Mouse (Mus musculus): ENCODE data around the gene Ak6.

The Ak6 gene

GRCm38 (mm10) chr13:100669291-100670022, 18.7 kb downstream of the Ak6 start, which contains the start of gene Ccdc125:
Gene Ccdc125, plus strand, starts transcription at chr13:100669717.
- DNase-seq = peak; percentile 12 to 30

GRCm38 (mm10) chr13:100670181-100670741, 19.5 kb downstream of the Ak6 start:
- no peak for DNase-seq

DNA sequence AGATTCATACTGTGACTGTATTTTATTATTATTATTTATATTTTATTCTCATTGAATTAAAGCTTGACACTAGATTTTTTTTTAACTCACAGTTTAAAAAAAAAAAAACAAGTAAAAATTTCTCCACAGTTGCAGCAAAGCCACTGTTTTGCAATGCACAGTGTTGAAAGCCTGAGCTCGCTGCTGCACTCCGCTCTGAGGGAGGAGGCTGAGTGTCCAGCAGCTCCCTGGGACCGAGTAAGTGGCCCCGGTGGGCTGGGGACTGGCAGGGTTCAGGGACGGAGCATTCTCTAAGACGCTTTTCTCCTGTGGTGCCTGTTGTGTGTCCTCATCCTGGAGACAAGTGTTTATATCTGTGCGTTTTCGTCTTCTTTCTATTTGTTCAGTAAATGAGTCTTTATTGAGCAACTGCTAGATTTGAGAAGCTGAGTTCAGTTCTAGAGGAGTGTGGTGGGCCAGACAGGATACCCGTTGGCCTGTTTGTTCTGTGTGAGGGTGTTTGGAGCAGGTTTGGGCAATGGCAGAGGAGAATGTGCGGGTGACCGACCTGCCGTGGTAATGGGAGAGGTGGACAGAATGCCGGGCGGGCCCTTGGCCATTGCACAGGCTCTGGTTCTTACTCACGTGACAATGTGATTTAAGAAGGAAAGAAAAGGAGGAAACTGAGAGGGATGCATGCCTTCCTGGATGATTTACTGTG, 25.3 kb downstream of the Ak6 start:
- no peak for DNase-seq

GRCm38 (mm10) chr13:100681615-100682014, 30.8 kb downstream of the Ak6 start:
- DNase-seq = no peak

DNA sequence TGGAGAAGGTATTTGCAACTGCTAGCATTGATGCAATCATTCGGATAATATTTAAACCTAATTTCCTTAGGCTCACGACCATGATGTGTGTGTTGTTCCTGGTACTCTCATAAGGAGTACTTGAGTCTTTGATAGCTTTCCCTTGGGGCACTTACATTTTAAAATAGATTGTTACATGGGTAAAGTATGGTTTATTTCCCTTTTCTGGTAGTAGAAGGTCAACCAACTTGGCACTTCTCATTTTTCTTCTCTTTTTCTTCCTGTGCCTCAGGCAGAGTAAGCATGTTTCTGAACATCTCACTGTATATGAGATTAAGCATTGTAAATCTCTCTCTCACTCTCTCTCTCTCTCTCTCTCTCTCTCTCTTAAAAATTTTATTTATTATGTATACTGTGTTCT, 32.1 kb downstream of the Ak6 start:
- DNase-seq = no peak

- DNase-seq = no peak
Observed at GRCm38 (mm10) chr13:100684355-100684754, 33.6 kb downstream of the Ak6 start.

DNA sequence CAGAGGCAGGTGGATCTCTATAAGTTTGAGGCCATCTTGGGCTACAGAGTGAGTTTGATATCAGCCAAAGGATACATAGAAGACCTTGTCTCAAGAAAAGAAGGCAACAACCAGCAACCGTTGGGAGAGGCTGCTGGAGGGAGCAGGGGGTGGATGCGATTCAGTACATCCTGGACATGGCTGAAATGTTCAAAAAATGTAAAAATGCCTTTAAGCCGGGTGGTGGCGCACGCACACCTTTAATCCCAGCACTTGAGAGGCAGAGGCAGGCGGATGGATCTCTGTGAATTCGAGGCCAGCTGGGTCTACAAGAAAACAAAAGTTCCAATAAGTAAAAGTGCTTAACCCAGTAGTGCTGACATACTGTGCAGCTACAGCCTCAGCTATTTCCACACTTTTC, 36.7 kb downstream of the Ak6 start:
- no peak for DNase-seq

- no peak for DNase-seq
Observed at GRCm38 (mm10) chr13:100697541-100697940, 46.8 kb downstream of the Ak6 start.

- DNase-seq = no peak
Observed at GRCm38 (mm10) chr13:100698866-100699265, 48.1 kb downstream of the Ak6 start.

DNA sequence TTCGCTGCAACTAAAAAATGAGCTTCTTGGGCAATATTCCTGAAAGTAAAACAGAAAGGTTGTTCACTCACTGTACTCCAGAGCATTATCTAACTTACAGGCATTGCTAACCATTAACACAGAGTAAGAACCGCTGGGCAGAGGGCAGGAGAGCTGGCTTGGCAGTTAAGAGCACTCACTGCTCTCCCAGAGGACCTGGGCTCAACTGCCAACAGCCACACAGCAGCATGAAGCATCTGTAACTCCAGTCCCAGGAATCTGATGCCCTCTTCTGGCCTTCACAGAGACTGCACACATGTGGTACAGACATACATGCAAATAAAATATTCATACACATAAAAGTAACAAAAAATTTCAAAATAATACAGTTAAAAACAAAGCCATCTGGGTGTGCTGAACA, 52.7 kb downstream of the Ak6 start:
- no peak for DNase-seq

- no peak for DNase-seq
Observed at GRCm38 (mm10) chr13:100706206-100706605, 55.4 kb downstream of the Ak6 start.

GRCm38 (mm10) chr13:100715467-100715866, 64.7 kb downstream of the Ak6 start:
- no peak for DNase-seq
